Mouse (Mus musculus): ENCODE data around the gene Rassf10. TPM values are rescaled to one million over a fixed set of nuclear protein-coding genes. Genes with fewer than 3 reads are reported as not detected.

Gene Rassf10
- polyA plus RNA-seq (2014; fragmentation: Illumina TruSeq; extraction: RNeasy Lipid Tissue Mini Kit (QIAGEN cat#74804); ENCODE audit: low read depth, low replicate concordance): 1.9 TPM

DNA sequence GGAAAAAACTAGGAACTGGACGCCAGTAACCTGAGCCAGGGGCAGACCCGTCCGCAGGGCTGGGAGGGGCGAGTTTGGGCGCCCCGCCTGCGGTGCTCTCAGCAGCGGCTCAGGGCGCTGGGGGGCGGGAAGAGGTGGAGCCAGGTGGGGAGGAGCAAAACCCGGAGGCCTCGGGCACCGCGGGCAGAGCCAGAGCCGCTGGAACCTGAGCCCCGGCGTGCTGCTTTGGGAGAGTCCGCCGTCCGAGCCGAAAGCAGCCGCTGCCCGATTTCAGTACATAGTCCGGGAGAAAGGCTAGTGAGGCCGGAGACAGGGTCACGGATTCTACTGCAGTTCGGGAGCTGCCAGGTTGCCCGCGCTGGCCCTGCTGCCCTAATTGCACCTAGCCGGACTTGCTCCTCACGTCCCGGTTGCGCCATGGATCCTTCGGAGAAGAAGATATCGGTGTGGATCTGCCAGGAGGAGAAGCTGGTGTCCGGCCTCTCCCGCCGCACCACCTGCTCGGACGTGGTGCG is at the start of gene Rassf10:
Gene Rassf10, plus strand, starts transcription at position 186 of the 515 bp plus-strand sequence.

